9 mouse cellular contexts compared by ENCODE assay signal in the genomic region with DNA sequence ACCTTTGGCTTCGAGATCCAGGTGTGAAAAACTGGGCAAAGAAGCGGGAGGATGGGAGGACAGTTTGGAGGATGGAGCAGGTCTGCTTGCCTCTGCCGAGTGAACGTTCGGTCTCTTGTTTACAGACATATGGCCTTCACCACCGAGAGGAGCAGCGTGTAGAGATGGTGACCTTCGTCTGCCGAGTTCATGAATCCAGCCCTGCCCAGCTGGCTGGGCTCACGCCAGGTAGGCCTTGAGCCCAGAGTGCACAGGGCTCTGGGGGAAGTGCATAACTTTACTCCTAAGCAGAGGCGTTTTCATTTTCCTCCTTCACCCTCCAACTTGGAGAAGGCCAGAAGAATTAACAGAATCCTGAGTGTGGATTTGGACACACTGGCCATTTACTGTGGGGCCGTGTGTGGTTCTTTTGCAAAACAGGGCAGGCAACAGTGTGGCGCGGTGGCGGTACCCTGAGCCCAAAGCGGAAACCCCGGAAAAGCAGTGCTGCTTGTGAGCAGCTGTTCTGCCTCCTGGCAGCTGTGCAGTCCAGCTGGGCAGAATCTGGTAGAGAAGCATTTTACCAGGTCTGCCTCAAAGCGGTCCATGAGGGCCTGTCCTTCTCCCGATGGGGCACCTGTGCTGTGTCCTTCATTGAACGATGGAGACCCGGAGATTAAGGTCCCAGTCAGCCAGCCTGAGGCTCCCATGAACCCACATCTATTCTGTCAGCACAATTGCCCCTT. TPM values are rescaled to one million over a fixed set of nuclear protein-coding genes. Genes with fewer than 3 reads are reported as not detected.
DNase-seq lines count a peak whose midpoint lies in the region; ATAC-seq and TF ChIP-seq lines count a peak whose summit lies in the region.
"Had no signal": no experiment of that assay in that cellular context is flagged by ENCODE, and none has a peak within 500 bp of the region (broad histone marks: within the 10 kb centered on the region; RNA-seq: fewer than 3 reads in every experiment).

No protein-coding gene starts in this region.

- H3K27ac ChIP-seq in layer of hippocampus, adult 2 months = peak overlapping the region; percentile 70; the same call in 1 of the 2 replicates
- H3K27ac ChIP-seq in limb, embryonic 14.5 days (replicated peaks; ENCODE audit: low read depth, low read length) = peak overlapping the region; percentile 92; the same call in 1 of the 2 replicates
- H3K27ac ChIP-seq in hindbrain, embryonic 16.5 days (ENCODE audit: low read depth, low read length) = no peak overlapping the region

- intact Hi-C loops in gastrocnemius, postnatal 36 days (cut with DNase I) = loop anchor here (10.0 kb wide), 1 partner anchor 846 kb away; the partner anchor contains the start of gene Eif4b

- H3K4me3 ChIP-seq in layer of hippocampus, adult 2 months = no peak overlapping the region
- no peak overlapping the region for H3K4me3 ChIP-seq in limb, embryonic 14.5 days (replicated peaks; ENCODE audit: low read length)
- no peak overlapping the region for H3K4me3 ChIP-seq in hindbrain, embryonic 16.5 days (ENCODE audit: low read length)
- H3K4me3 ChIP-seq: neural tube, embryonic 15.5 days had no signal

- no peak; the same call in 1 of the 2 replicates for ATAC-seq in limb, embryonic 14.5 days (ENCODE audit: low FRiP score, low read depth)
- no peak for ATAC-seq in hindbrain, embryonic 16.5 days
- ATAC-seq in inflammation-experienced regulatory T-cells, adult 6 months = no peak

- peaks cover 39% of the 10 kb centered on the region for H3K4me1 ChIP-seq in limb, embryonic 14.5 days (ENCODE audit: control insufficient read depth, insufficient read depth, low read length)
- peaks cover 7% of the 10 kb centered on the region for H3K4me1 ChIP-seq in hindbrain, embryonic 16.5 days (ENCODE audit: control insufficient read depth, insufficient read depth, low read depth, low read length)

- DNase-seq in layer of hippocampus, adult 2 months (ENCODE audit: low spot score in 2 of 2) = no peak
- DNase-seq in layer of hippocampus, adult 8-10 months (ENCODE audit: low spot score in 2 of 2) = no peak
- DNase-seq in adrenal gland, postnatal 36 days = peak; percentile 82 to 87
- DNase-seq in gastrocnemius, postnatal 36 days = peak; percentile 67 to 73
- no peak for DNase-seq in limb, embryonic 14.5 days (ENCODE audit: low spot score)
- DNase-seq in spleen, postnatal 4 days (ENCODE audit: low spot score in 2 of 2) = no peak

- H3K36me3 ChIP-seq in limb, embryonic 14.5 days (ENCODE audit: control insufficient read depth, insufficient read depth, low read length) = peaks cover 55% of the 10 kb centered on the region
- H3K36me3 ChIP-seq in hindbrain, embryonic 16.5 days (ENCODE audit: control insufficient read depth, insufficient read depth, low read length) = 0 out of 2 replicates have a peak, but pooled peaks cover 2% of the 10 kb centered on the region
- H3K36me3 ChIP-seq: neural tube, embryonic 15.5 days had no signal

- H3K9ac ChIP-seq in limb, embryonic 14.5 days (ENCODE audit: low read depth, low read length, severe bottlenecking) = no peak overlapping the region
- no peak overlapping the region for H3K9ac ChIP-seq in hindbrain, embryonic 16.5 days (ENCODE audit: low read depth, low read length)
- H3K9ac ChIP-seq: neural tube, embryonic 15.5 days had no signal

- H3K9me3 ChIP-seq in limb, embryonic 14.5 days (ENCODE audit: control insufficient read depth, low read length) = no peaks in the 10 kb centered on the region
- H3K9me3 ChIP-seq in hindbrain, embryonic 16.5 days (ENCODE audit: control insufficient read depth, low read length) = no peaks in the 10 kb centered on the region
- H3K9me3 ChIP-seq: neural tube, embryonic 15.5 days had no signal

- no peaks in the 10 kb centered on the region for H3K27me3 ChIP-seq in limb, embryonic 14.5 days (ENCODE audit: control insufficient read depth, insufficient read depth, low read length)
- H3K27me3 ChIP-seq in hindbrain, embryonic 16.5 days (replicated peaks; ENCODE audit: control insufficient read depth, insufficient read depth, low read length) = no peaks in the 10 kb centered on the region

- TF ChIP-seq CTCF in layer of hippocampus, adult 2 months (conservative IDR thresholded peaks at IDR 0.05) = no peak

- 77% methylated on average over 21 of the region's 21 CpGs for WGBS in limb, embryonic 14.5 days
- 89% methylated on average over 21 of the region's 21 CpGs for WGBS in hindbrain, embryonic 16.5 days

- 0 out of 2 replicates have a peak overlapping the region, but pooled peaks have one; percentile 5 for H3K4me2 ChIP-seq in limb, embryonic 14.5 days (replicated peaks; ENCODE audit: low read depth, low read length, severe bottlenecking)
- H3K4me2 ChIP-seq in hindbrain, embryonic 16.5 days (ENCODE audit: low read length) = no peak overlapping the region
- H3K4me2 ChIP-seq: neural tube, embryonic 15.5 days had no signal

- TF ChIP-seq POLR2A in limb, embryonic 14.5 days (IDR thresholded peaks at IDR 0.05; ENCODE audit: borderline replicate concordance, extremely low read depth, insufficient read depth, insufficient read length) = no peak

RNA-seq across cellular contexts. Expression of gene Grasp, which starts 5.0 kb away (rescaled TPM):
- 10 to 100 TPM; 79.5 to 82.7 TPM for total RNA-seq in layer of hippocampus, adult 2 months (2021)
- total RNA-seq in layer of hippocampus, adult 8-10 months (2022) = 10 to 100 TPM; 57.6 to 64.4 (median 61.9) TPM
- total RNA-seq in adrenal gland, postnatal 36 days (2021) = 10 to 100 TPM; 18.7 to 60.1 TPM
- total RNA-seq in gastrocnemius, postnatal 36 days (2021) = 1 to 10 TPM; 5.7 to 6.3 TPM
- polyA plus RNA-seq in limb, embryonic 14.5 days (2012; rRNA removed) = 20.5 and 25.8 TPM in 2 replicates
- polyA plus RNA-seq in limb, embryonic 14.5 days (2014; fragmentation: Nextera tagmentation; extraction: Ambion mirVana) = 7.4 and 7.5 TPM in 2 replicates
- 1.1 and 1.7 TPM in 2 replicates for polyA plus RNA-seq in hindbrain, embryonic 16.5 days (2015; fragmentation: Nextera tagmentation; extraction: Ambion mirVana)
- under 1 TPM; 0.18 to 0.50 (median 0.28) TPM for polyA plus RNA-seq in inflammation-experienced regulatory T-cells, adult 6 months (2017; shearing (Covaris generic))

RNA-seq across cellular contexts. Expression of gene Nr4a1, which starts 25.0 kb away (rescaled TPM):
- 10 to 100 TPM; 39.8 to 54.8 TPM for total RNA-seq in layer of hippocampus, adult 2 months (2021)
- 10 to 100 TPM; 50.3 to 89.6 (median 71.5) TPM for total RNA-seq in layer of hippocampus, adult 8-10 months (2022)
- total RNA-seq in adrenal gland, postnatal 36 days (2021) = 1,000 to 10,000 TPM in 1 of 2 experiments, 100 to 1,000 TPM in 1; 924 to 1,160 TPM
- total RNA-seq in gastrocnemius, postnatal 36 days (2021) = 100 to 1,000 TPM; 152 to 202 TPM
- 19.6 and 31.2 TPM in 2 replicates for polyA plus RNA-seq in limb, embryonic 14.5 days (2012; rRNA removed)
- 9.9 and 10.5 TPM in 2 replicates for polyA plus RNA-seq in limb, embryonic 14.5 days (2014; fragmentation: Nextera tagmentation; extraction: Ambion mirVana)
- 6.8 and 7.2 TPM in 2 replicates for polyA plus RNA-seq in hindbrain, embryonic 16.5 days (2015; fragmentation: Nextera tagmentation; extraction: Ambion mirVana)
- 10 to 100 TPM; 46.4 to 73.4 (median 68.3) TPM for polyA plus RNA-seq in inflammation-experienced regulatory T-cells, adult 6 months (2017; shearing (Covaris generic))

RNA-seq across cellular contexts. Expression of gene Atg101, which starts 55.0 kb away (rescaled TPM):
- 10 to 100 TPM; 50.6 to 53.3 TPM for total RNA-seq in layer of hippocampus, adult 2 months (2021)
- 10 to 100 TPM; 43.4 to 48.1 (median 46.1) TPM for total RNA-seq in layer of hippocampus, adult 8-10 months (2022)
- 10 to 100 TPM; 53.6 to 90.1 TPM for total RNA-seq in adrenal gland, postnatal 36 days (2021)
- 10 to 100 TPM; 30.6 to 32.6 TPM for total RNA-seq in gastrocnemius, postnatal 36 days (2021)
- polyA plus RNA-seq in limb, embryonic 14.5 days (2012; rRNA removed) = 42.9 and 47.2 TPM in 2 replicates
- 53.3 and 56.0 TPM in 2 replicates for polyA plus RNA-seq in limb, embryonic 14.5 days (2014; fragmentation: Nextera tagmentation; extraction: Ambion mirVana)
- 79.6 and 81.3 TPM in 2 replicates for polyA plus RNA-seq in hindbrain, embryonic 16.5 days (2015; fragmentation: Nextera tagmentation; extraction: Ambion mirVana)
- polyA plus RNA-seq in inflammation-experienced regulatory T-cells, adult 6 months (2017; shearing (Covaris generic)) = 10 to 100 TPM; 39.9 to 53.6 (median 47.8) TPM

RNA-seq across cellular contexts. Expression of gene Acvr1b, which starts 55.2 kb away (rescaled TPM):
- total RNA-seq in layer of hippocampus, adult 2 months (2021) = 10 to 100 TPM; 85.1 to 87.8 TPM
- 10 to 100 TPM; 81.2 to 96.0 (median 85.4) TPM for total RNA-seq in layer of hippocampus, adult 8-10 months (2022)
- total RNA-seq in adrenal gland, postnatal 36 days (2021) = 1 to 10 TPM; 8.5 to 9.3 TPM
- total RNA-seq in gastrocnemius, postnatal 36 days (2021) = 10 to 100 TPM; 32.4 to 36.5 TPM
- polyA plus RNA-seq in limb, embryonic 14.5 days (2012; rRNA removed) = 27.2 and 32.8 TPM in 2 replicates
- polyA plus RNA-seq in limb, embryonic 14.5 days (2014; fragmentation: Nextera tagmentation; extraction: Ambion mirVana) = 12.3 and 12.9 TPM in 2 replicates
- 22.4 and 24.1 TPM in 2 replicates for polyA plus RNA-seq in hindbrain, embryonic 16.5 days (2015; fragmentation: Nextera tagmentation; extraction: Ambion mirVana)
- polyA plus RNA-seq in inflammation-experienced regulatory T-cells, adult 6 months (2017; shearing (Covaris generic)) = 1 to 10 TPM in 2 of 3 experiments, under 1 TPM in 1; 0.53 to 4.0 (median 3.6) TPM

Comparison
In these comparisons a context has a peak if more than half of its experiments do, and no peak if none do; other contexts are left out.
1. DNase-seq: peak in adrenal gland, postnatal 36 days (2 of 2) and gastrocnemius, postnatal 36 days (2 of 2); none in layer of hippocampus, adult 2 months (0 of 2), layer of hippocampus, adult 8-10 months (0 of 2), limb, embryonic 14.5 days (single experiment) and spleen, postnatal 4 days (0 of 2).
2. RNA of gene Nr4a1, which starts 25.0 kb away (total RNA-seq): 924 to 1,160 TPM in adrenal gland, postnatal 36 days; 152 to 202 TPM in gastrocnemius, postnatal 36 days, 50.3 to 89.6 TPM in layer of hippocampus, adult 8-10 months and 39.8 to 54.8 TPM in layer of hippocampus, adult 2 months; every median in the first group is over 4 times any median in the second.